Mouse (Mus musculus) midbrain, embryonic 15.5 days (tissue): ENCODE results near the gene Zfp799. TPM values are rescaled to one million over a fixed set of nuclear protein-coding genes. Genes with fewer than 3 reads are reported as not detected.
"Not testable (repeated sequence)": the region's sequence is repeated elsewhere in the genome, so short reads cannot be mapped to it uniquely, and the experiment has no call there.

Source experiments
- ATAC-seq: fragments of 200-750 bp; cut with Nextera tagmentation; replicated peaks from 2 replicates; pipeline ENCODE4 v1.8.0; 2017; ENCODE audit warnings: moderate TSS enrichment
- H3K27ac ChIP-seq: fragments of 300-500 bp; sonication (generic); 2 replicates; pipeline ENCODE4 v1.5.1; 2015; ENCODE audit warnings: mild to moderate bottlenecking, inconsistent platforms
- H3K27me3 ChIP-seq: fragments of 300-500 bp; sonication (generic); replicated peaks from 2 replicates; pipeline ENCODE4 v1.6.1; 2015; ENCODE audit warnings: inconsistent platforms
- H3K36me3 ChIP-seq: fragments of 300-500 bp; sonication (generic); replicated peaks from 2 replicates; pipeline ENCODE4 v1.6.1; 2015; ENCODE audit warnings: inconsistent platforms
- H3K4me1 ChIP-seq: fragments of 300-500 bp; sonication (generic); 2 replicates; pipeline ENCODE4 v1.6.1; 2015; ENCODE audit warnings: inconsistent platforms
- H3K4me2 ChIP-seq: fragments of 300-500 bp; sonication (generic); 2 replicates; pipeline ENCODE4 v1.6.1; 2015; ENCODE audit warnings: inconsistent platforms, mild to moderate bottlenecking, moderate library complexity
- H3K4me3 ChIP-seq: fragments of 300-500 bp; sonication (generic); 2 replicates; pipeline ENCODE4 v1.5.1; 2015; ENCODE audit warnings: mild to moderate bottlenecking, inconsistent platforms
- H3K9ac ChIP-seq: fragments of 300-500 bp; sonication (generic); 2 replicates; pipeline ENCODE4 v1.6.1; 2015; ENCODE audit warnings: mild to moderate bottlenecking, inconsistent platforms
- H3K9me3 ChIP-seq: fragments of 300-500 bp; sonication (generic); 2 replicates; pipeline ENCODE4 v1.6.1; 2016; ENCODE audit warnings: inconsistent platforms
- WGBS: fragments of 180-500 bp; shearing (Covaris S2); methylation state at CpG from one replicate; pipeline ENCODE4 v1.1.7; 2015; ENCODE audit warnings: mixed read lengths; 5-methylcytosine and 5-hydroxymethylcytosine counted together
- polyA plus RNA-seq: library from polyadenylated mRNA; unstranded; fragments of >200 nt; fragmentation: Nextera tagmentation; extraction: Ambion mirVana; gene quantifications from 2 replicates; pipeline ENCODE4 v1.2.1, GENCODE M21; 2015

Gene Zfp799
- polyA plus RNA-seq: 19.2 and 22.2 TPM in 2 replicates

DNA sequence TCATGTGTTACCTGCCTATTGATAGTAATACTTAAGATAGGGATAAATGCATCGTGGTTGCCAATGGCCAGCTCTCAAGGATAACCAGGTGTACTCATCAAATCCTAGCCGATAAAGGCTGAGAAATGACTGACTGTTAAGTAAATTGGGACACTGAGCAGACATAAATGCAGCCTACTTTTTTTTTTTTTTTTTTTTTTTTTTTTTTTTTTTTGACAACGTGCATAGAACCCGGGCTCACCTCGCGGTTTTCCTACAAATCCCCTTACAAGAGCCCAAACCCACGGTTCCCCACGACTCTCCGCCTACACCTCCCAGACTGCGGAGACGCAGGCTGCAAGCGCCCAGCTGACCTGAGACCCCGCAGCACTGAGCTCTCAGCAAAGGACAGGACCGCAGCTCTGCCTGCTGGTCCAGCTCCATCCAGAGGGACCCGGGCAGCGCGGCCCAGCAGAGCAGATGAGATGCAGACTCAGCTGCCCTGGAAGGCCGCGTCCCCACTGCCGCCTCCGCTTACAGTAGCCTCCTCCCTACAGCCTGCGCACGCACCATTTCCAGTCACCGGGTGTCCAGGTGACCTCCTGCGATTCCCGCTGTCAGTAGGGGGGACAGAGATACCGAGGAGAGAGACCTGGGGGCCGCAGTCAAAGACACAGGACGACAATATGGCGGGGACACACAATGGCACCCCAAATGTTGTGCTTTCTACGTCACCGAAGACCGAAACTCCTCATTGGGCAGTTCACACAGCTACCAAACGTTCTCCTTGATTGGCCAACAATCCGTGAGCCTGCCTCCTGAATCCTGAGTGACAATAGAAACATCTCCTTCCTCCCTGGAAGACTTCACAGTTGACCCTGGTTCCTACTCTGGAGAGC, at the start of gene Zfp799:
TSS of gene Zfp799 (minus strand) at position 722 of the 878 bp plus-strand sequence.
- peaks cover 16% of the 10 kb centered on the region for H3K4me1 ChIP-seq
- H3K27me3 ChIP-seq: no peaks in the 10 kb centered on the region
- peak within 1 kb of the TSS; percentile 96 for H3K9ac ChIP-seq
- peak within 1 kb of the TSS; percentile 72 for H3K4me2 ChIP-seq
- H3K4me3 ChIP-seq: peak within 1 kb of the TSS; percentile 82
- H3K27ac ChIP-seq: peak within 1 kb of the TSS; percentile 76
- no peaks in the 10 kb centered on the region for H3K9me3 ChIP-seq
- peak; percentile 99 for ATAC-seq
- peaks cover 18% of the 10 kb centered on the region; the same call in 1 of the 2 replicates for H3K36me3 ChIP-seq
- WGBS: 1% methylated on average over 35 of the region's 35 CpGs

DNA sequence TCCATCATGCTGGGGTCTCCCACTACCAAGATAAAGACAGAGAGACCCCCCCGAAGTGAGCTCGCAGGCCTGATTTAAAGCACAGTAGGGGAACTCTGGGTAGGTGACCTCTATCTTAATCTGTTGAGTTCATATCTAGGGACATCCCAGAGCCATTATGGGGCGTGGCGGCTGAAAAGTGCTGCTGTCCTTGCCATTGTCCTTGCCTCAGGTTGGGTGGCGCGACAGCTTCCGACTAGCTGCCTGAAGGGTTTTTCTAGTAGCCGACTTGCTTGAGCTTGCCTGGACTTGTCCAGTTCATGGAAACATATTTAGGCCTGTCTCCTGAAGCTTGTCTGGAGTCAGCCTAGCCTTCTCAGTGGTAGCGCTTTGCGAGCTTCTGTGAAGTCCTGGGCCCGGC, 48.7 kb upstream of the Zfp799 start:
- Histone ChIP-seq H3K27ac (no peak overlapping the region), H3K4me3 (no peak overlapping the region), H3K4me1 (no peaks in the 10 kb centered on the region), H3K27me3 (no peaks in the 10 kb centered on the region; the same call in 1 of the 2 replicates), H3K9me3 (no peaks in the 10 kb centered on the region), H3K4me2 (no peak overlapping the region), H3K36me3 (peaks cover 22% of the 10 kb centered on the region), H3K9ac (no peak overlapping the region)
- WGBS: 96% methylated on average over 11 of the region's 11 CpGs
- ATAC-seq: no peak

DNA sequence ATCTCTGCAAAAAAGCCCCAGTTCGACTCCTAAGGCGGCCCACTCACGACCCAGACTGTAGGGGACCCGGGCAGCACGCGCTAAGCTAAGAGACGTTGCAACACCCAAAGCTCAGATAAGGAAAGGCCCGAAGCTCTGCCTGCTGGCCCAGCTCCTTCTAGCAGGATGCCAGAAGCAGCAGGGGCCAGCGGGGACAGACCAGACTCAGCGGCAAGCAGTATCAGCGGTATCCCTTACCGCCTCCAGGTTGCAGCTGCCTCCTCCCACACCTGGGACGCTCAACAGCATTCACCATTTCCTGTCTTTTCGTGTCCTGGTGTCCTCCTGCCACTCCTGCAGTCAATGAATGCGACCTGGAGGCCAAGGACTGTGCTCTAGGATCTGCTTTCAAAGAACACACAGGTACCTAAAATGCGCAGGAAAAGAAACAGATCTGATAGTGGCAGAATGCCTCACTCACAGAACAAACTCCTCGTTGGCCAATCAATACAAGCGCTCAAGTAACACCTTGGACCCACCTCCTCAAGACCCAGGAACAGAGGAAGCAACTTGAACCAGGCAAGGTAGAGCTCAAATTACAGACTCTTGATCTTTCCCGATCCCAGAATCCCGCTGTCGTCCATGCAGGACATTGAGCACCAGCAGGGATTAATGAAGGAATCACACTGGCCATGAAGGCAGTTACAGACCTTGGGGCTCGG, 47.6 kb upstream of the Zfp799 start:
- Histone ChIP-seq H3K27me3 (no peaks in the 10 kb centered on the region; the same call in 1 of the 2 replicates), H3K9me3 (no peaks in the 10 kb centered on the region), H3K36me3 (peaks cover 12% of the 10 kb centered on the region), H3K9ac (no peak overlapping the region), H3K4me1 (no peaks in the 10 kb centered on the region), H3K4me2 (no peak overlapping the region), H3K4me3 (no peak overlapping the region), H3K27ac (no peak overlapping the region)
- no peak for ATAC-seq
- 17% methylated on average over 22 of the region's 22 CpGs for WGBS

DNA sequence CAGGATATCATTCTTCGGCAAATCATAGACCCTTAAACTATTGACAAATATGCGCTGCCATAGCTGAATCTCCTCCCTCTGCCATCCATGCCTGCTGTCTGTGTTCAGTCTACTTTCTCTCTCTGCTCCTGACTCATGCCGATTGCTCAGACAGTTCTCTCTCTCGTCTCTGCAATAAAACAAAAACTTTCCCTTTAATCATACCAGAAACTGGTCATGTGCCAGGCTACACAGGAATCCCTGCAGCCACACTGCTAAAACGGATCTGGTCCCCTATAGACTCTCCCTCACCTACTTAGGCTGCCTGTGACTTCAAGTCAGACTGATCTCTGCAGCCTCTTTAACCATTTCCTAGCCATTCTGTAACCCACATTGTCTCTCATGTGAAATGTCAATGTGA, 42.6 kb upstream of the Zfp799 start:
- Histone ChIP-seq H3K4me3 (no peak overlapping the region), H3K27ac (no peak overlapping the region), H3K27me3 (no peaks in the 10 kb centered on the region; the same call in 1 of the 2 replicates), H3K4me2 (no peak overlapping the region), H3K9me3 (0 out of 2 replicates have a peak, but pooled peaks cover 3% of the 10 kb centered on the region), H3K36me3 (no peaks in the 10 kb centered on the region), H3K4me1 (no peaks in the 10 kb centered on the region), H3K9ac (no peak overlapping the region)
- no peak for ATAC-seq
- WGBS: 67% methylated on average over 5 of the region's 5 CpGs

DNA sequence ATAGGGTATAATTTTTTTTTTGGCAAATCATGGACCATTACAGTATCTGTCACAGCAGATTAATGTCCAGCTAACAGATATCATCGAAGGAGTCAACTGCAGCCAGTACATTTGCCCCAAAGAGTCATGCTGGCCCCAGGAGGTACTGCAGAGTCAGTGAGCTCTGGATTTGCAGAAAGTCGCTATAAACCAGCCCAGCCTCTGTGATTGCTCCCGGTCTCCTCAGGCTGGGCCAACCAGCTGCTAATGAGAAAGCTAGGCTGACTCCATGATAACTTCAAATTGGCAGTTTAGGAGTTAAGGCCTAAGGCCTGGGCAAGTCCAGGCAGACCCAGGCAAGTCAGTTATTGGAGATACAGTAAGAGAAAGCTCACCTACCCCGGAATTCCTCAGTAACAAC, 42.0 kb upstream of the Zfp799 start:
- H3K27ac ChIP-seq: no peak overlapping the region
- no peak for ATAC-seq
- H3K36me3 ChIP-seq: no peaks in the 10 kb centered on the region
- 0 out of 2 replicates have a peak, but pooled peaks cover 3% of the 10 kb centered on the region for H3K9me3 ChIP-seq
- no peak overlapping the region for H3K9ac ChIP-seq
- WGBS: 82% methylated on average over 4 of the region's 4 CpGs
- H3K4me3 ChIP-seq: no peak overlapping the region
- no peak overlapping the region for H3K4me2 ChIP-seq
- H3K4me1 ChIP-seq: no peaks in the 10 kb centered on the region
- no peaks in the 10 kb centered on the region; the same call in 1 of the 2 replicates for H3K27me3 ChIP-seq

DNA sequence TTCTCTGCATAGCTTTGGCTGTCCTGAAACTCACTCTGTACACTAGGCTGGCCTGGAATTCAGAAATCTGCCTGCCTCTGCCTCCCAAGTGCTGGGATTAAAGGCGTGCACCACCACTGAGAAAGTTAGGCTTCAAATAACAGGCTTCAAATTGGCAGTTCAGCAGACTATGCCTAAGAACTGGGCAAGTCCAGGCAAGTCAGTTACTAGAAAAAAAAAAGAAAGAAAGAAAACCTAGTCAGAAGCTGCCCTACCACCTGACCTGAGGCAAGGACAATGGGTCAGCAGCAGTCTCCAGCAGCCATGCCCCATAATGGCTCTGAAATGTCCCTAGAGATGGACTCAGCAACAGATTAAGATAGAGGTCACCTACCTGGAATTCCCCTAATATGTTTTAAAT, 41.4 kb upstream of the Zfp799 start:
- 0 out of 2 replicates have a peak, but pooled peaks cover 3% of the 10 kb centered on the region for H3K9me3 ChIP-seq
- no peaks in the 10 kb centered on the region for H3K4me1 ChIP-seq
- H3K9ac ChIP-seq: no peak overlapping the region
- no peaks in the 10 kb centered on the region for H3K27me3 ChIP-seq
- H3K27ac ChIP-seq: no peak overlapping the region
- no peak overlapping the region for H3K4me2 ChIP-seq
- no peak for ATAC-seq
- 82% methylated on average over 1 of the region's 1 CpGs for whole genome bisulfite sequencing
- no peak overlapping the region for H3K4me3 ChIP-seq
- no peaks in the 10 kb centered on the region for H3K36me3 ChIP-seq

DNA sequence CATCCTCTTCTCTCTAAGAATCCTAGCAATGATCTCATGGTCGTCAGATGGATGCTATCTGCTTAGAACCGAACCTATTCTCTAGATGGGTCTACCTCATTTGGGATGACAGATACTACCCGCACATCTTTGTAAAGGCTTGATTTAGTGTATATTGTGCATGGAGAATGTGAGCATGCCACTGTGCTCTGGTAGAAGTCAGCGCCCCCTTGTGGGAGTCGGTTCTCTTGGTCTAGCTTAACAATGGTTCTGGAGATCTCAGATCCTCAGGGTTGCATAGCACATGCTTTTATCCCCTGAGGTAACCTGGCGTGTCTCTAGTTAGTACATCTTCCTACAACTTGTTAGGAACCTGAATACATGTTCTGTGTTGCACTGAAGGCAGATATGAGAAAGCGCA, 37.2 kb upstream of the Zfp799 start:
- not testable (repeated sequence) for H3K9ac ChIP-seq, ATAC-seq, H3K27me3 ChIP-seq, H3K4me2 ChIP-seq, H3K36me3 ChIP-seq, H3K4me1 ChIP-seq, H3K9me3 ChIP-seq, H3K27ac ChIP-seq, H3K4me3 ChIP-seq
- 67% methylated on average over 5 of the region's 7 CpGs for WGBS

DNA sequence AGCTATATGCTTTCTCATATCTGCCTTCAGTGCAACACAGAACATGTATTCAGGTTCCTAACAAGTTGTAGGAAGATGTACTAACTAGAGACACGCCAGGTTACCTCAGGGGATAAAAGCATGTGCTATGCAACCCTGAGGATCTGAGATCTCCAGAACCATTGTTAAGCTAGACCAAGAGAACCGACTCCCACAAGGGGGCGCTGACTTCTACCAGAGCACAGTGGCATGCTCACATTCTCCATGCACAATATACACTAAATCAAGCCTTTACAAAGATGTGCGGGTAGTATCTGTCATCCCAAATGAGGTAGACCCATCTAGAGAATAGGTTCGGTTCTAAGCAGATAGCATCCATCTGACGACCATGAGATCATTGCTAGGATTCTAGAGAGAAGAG, 26.7 kb upstream of the Zfp799 start:
- H3K4me1 ChIP-seq, H3K4me3 ChIP-seq, H3K4me2 ChIP-seq, H3K27ac ChIP-seq, ATAC-seq, H3K9me3 ChIP-seq, H3K27me3 ChIP-seq, H3K36me3 ChIP-seq, H3K9ac ChIP-seq: not testable (repeated sequence)
- WGBS: 74% methylated on average over 4 of the region's 6 CpGs

DNA sequence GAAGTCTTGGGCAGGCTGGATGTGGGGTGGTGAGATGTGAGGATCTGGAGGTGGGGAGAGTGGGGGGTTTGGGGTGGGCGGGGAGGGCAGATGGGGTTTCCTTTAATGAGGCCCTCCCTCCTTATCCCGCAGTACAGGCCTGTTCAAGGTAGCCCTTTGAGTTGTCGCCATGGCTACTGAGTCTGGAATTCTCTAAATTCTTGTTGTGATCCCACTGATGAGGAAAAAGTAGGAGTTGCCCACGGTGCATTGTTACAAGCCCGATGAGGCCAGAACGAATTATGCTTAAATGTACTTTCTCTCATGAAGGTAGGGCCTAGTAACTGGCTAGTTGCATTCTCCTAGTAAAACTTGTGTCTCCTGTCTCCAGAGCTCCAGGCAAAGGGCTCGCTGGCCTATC, 21.5 kb upstream of the Zfp799 start:
- 25% methylated on average over 7 of the region's 7 CpGs for WGBS
- H3K4me3 ChIP-seq: no peak overlapping the region
- H3K27ac ChIP-seq: no peak overlapping the region
- no peak overlapping the region for H3K4me2 ChIP-seq
- no peaks in the 10 kb centered on the region for H3K36me3 ChIP-seq
- no peaks in the 10 kb centered on the region for H3K4me1 ChIP-seq
- no peaks in the 10 kb centered on the region for H3K27me3 ChIP-seq
- no peaks in the 10 kb centered on the region for H3K9me3 ChIP-seq
- no peak overlapping the region for H3K9ac ChIP-seq
- ATAC-seq: no peak

DNA sequence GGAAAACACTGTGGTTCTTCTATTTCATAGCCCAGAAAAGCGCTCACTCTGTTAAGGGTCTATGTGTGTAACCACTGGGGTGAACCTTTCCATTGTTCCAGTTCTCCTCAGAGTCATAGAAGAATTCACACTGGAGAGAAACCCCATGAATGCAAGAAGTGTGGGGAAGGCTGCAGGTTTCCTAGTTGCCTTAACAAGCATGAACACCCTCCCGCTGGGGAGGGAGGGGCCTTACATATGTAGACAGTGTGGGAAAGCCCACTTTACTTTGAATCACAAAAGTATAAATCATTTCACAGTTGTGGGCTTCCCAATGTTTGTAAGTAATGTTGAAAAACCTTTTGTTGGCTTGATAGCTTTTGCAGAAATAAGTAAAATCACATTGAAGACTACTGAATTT, 11.3 kb upstream of the Zfp799 start:
- Histone ChIP-seq H3K27ac (no peak overlapping the region), H3K4me1 (no peaks in the 10 kb centered on the region), H3K4me3 (no peak overlapping the region), H3K9me3 (peaks cover 2% of the 10 kb centered on the region), H3K4me2 (no peak overlapping the region), H3K9ac (no peak overlapping the region), H3K27me3 (no peaks in the 10 kb centered on the region), H3K36me3 (no peaks in the 10 kb centered on the region)
- WGBS: 42% methylated on average over 2 of the region's 2 CpGs
- no peak for ATAC-seq

DNA sequence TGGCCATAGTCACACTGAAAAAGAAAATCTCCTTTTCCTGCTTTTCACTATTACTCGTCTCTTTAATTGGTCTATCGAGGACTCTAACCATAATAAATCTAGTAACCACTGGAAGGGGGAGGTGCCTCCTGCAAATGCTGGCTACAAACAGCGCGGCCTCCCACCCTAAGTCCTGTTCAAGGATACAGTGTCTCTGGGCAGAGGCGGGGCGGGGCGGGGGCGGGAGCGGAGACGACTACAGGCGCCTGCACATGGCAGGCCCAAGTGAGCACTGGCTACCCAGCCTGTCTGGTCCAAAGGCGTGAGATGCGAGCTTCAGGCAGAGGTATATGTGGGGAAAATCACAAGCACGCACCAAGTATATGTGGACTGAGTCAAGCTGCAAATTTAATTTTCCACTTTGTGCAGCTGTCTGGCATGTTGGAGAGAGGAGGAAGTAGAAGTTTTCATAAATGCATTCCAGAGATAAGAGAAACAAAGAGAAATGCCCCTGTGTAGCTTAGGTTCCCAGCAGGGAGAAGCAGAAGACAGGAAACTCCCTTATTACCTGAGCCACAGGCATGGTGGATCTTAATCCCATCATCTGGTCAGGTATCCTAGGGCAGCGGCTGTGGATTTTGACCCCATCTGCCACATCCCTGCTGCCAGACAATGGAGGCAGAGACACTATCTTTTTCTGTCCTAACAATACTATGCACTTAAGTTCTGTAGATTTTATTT, 9.2 kb upstream of the Zfp799 start:
- 48% methylated on average over 15 of the region's 15 CpGs for WGBS
- Histone ChIP-seq H3K9ac (no peak overlapping the region), H3K4me2 (no peak overlapping the region), H3K36me3 (no peaks in the 10 kb centered on the region), H3K4me3 (no peak overlapping the region), H3K4me1 (no peaks in the 10 kb centered on the region), H3K27ac (no peak overlapping the region), H3K9me3 (peaks cover under 1% of the 10 kb centered on the region), H3K27me3 (no peaks in the 10 kb centered on the region)
- ATAC-seq: no peak

DNA sequence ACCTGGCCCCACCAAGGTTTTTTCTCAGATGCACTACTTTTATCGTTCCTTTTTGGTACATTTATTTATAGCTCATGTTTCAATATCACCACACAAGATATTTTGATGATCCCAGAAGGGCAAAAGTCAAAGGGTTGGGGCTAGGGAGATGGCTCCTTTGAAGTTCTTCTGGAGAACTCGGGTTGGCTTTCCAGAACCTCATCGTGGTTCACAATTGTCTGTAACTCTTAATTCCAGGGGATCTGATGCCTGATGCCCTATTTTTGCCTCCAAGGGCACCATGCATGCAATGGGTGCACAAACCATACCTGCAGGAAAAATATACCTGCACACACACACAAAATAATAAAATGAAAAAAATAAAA, 339 bp upstream of the Zfp799 start:
- Histone ChIP-seq H3K9me3 (no peaks in the 10 kb centered on the region), H3K4me3 (peak overlapping the region; percentile 82), H3K4me2 (peak overlapping the region; percentile 72), H3K36me3 (peaks cover 14% of the 10 kb centered on the region; the same call in 1 of the 2 replicates), H3K27ac (peak overlapping the region; percentile 43; the same call in 1 of the 2 replicates), H3K4me1 (peaks cover 16% of the 10 kb centered on the region), H3K27me3 (no peaks in the 10 kb centered on the region), H3K9ac (no peak overlapping the region; the same call in 1 of the 2 replicates)
- ATAC-seq: peak; percentile 55
- 33% methylated on average over 3 of the region's 3 CpGs for WGBS
